Mouse (Mus musculus) cerebellum, postnatal 25 days (tissue): Measurements from ENCODE around the gene Klhdc8b.
A peak's percentile ranks its signal among the peaks of the same experiment; 100 is the strongest.

ENCODE experiments used
- DNase-seq, 2 experiments: peaks; one replicate each; pipeline ENCODE4 v3.0.0; 2021; ENCODE audit warnings: mixed read lengths in 2 of 2

Klhdc8b gene

DNA sequence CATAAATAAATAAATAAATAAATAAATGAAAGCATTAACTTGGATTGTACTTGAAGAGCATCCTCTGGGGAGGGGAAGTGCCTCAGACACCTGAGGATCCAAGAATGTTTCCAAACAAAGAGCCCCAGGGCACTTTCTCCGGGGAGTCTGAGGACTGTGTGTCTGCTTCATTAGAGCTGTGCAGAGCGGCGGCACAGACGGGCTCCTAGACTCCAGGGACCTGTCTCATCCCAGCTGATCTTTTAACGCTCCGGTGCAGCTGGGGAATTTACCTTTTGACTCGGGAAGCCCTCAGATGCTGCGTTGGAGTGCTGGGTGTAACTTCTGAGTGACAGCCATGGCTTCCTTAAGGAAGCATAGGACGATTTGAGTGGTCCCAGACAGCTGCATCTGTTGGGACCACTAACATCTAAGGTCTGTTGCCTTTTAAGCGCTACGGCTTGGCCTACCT, at the start of gene Klhdc8b:
Gene Klhdc8b, minus strand, starts transcription at position 401 of the 451 bp plus-strand sequence.
- no peak for DNase-seq

GRCm38 (mm10) chr9:108508776-108509175, 47.4 kb upstream of the Klhdc8b start:
- no peak for DNase-seq

GRCm38 (mm10) chr9:108507619-108508434, 46.4 kb upstream of the Klhdc8b start, which contains the start of gene Qars:
Gene Qars, plus strand, starts transcription at chr9:108507706.
- peak; percentile 93 to 95 for DNase-seq

DNA sequence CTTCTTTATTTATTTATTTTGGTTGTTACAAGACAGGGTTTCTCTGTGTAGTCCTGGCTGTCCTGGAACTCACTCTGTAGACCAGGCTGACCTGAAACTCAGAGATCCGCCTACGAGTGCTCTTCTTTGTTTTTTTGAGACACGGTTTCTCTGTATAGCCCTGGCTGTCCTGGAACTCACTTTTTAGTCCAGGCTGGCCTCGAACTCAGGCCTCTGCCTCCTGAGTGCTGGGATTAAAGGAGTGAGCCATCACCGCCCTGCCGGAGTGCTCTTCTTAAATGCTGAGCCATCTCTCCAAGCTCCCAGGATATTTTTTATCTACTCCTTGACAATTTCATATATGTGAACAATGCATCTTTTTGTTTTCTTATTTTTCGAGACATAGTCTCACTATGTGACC, 45.5 kb upstream of the Klhdc8b start:
- no peak for DNase-seq

DNA sequence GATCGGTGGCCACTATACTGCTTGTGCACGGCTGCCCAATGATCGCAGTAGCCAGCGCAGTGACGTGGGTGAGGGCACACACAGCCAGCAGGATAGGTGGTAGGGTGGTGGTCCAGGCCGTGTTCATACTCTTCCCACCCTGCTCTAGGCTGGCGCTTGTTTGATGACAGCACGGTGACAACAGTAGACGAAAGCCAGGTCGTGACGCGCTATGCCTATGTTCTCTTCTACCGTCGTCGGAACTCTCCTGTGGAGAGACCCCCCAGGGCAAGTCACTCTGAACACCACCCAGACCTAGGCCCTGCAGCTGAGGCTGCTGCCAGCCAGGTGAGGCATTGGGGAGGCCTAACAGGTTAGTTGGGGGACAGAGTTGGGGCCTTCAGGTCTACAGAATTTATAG, 38.6 kb upstream of the Klhdc8b start:
- no peak for DNase-seq

DNA sequence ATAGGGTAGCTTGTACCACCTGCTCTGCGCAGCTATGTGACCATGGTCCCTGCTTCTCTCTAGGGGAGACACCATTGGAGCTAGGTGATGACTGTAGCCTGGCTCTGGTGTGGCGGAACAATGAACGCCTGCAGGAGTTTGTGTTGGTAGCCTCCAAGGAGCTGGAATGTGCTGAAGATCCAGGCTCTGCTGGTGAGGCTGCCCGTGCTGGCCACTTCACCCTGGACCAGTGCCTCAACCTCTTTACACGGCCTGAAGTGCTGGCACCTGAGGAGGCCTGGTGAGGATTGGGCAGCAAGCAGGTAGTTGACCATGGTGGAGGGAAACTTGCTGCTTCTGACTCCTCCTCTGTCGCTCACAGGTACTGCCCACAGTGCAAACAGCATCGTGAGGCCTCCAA, 37.9 kb upstream of the Klhdc8b start:
- no peak for DNase-seq

DNA sequence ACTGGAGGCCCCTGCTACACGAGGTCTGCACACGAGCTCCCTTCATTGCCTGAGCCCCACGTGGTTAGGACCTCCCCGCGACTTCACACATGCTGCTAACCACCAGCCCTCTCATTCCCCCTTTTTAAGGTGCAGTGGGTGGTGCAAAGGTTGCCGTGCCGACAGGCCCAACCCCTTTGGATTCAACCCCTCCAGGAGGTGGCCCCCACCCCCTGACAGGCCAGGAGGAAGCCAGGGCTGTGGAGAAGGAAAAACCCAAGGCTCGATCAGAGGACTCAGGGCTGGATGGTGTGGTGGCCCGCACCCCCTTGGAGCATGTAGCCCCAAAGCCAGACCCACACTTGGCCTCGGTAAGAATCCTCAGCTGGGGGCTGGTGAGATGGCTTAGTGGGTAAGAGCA, 33.5 kb upstream of the Klhdc8b start:
- no peak for DNase-seq

DNA sequence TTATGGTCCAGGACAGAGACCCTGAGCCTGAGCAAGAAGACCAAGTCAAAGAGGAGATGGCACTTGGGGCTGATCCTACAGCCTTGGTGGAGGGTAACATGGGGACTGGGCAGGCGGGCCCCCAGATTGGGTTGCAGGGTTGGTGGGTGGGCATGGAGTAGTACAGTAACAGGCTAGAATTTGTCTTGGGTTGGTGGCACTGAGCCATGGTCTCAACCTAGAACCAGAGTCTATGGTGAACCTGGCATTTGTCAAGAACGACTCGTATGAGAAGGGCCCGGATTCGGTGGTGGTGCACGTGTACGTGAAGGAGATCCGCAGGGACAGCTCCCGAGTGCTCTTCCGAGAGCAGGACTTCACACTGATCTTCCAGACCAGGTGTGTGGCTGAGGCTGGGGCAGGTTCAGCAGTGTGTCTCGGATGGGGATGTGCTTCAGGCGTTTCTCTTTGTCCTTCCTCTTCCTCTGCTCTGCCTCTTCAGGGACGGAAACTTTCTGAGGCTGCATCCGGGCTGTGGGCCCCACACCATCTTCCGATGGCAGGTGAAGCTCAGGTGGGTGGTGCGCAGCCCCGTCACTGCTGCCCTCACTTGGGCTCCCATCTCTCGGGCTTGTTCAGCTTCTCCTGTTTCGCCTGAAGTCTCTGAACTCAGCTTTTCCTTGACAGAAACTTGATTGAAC, 32.9 kb upstream of the Klhdc8b start:
- DNase-seq, result no peak

GRCm38 (mm10) chr9:108493246-108493645, 31.9 kb upstream of the Klhdc8b start:
- no peak for DNase-seq

- peak in 1 of 2 experiments; percentile 47 for DNase-seq
Measured at GRCm38 (mm10) chr9:108492043-108492750, 30.8 kb upstream of the Klhdc8b start.

- no peak for DNase-seq
Measured at GRCm38 (mm10) chr9:108491286-108491580, 29.9 kb upstream of the Klhdc8b start.

DNA sequence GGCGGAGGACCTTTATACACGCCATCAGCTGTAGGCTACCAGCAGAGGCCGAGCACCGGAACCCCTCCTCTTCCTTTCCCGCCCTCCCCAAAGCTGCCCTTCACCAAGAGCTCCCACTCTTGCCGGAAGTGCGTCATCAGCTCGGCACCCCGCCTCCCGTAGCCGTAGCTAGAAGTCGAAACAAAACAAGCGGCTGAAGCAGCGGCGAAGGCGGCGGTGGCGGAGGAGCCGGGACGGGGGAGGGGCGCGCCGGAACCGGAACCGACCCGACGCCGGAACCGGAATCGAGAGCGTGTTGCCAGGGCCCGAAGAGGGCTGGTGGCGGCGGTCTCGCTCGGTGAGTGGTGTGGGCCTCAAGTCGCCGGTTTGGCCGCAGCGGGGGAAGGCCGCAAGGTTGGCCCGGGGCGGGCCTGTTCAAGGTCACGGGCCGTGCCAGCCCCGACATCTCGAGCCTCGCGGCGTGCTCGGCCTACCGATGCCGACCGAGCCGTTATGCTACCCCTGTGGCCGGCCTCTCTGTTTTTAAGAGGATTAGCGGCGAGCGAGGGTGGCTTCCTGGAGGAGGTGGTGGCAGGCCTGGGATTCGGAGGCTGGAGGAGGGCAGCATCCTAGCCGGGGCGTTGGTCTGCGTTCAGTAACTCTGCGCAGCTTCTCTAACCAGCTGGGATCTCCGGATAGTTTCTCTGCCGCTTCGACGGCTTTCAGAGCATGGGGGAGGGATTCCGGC, 29.3 kb upstream of the Klhdc8b start, which contains the start of gene Usp19:
Gene Usp19, plus strand, starts transcription at position 44 of the 727 bp plus-strand sequence.
- peak; percentile 96 to 97 for DNase-seq

DNA sequence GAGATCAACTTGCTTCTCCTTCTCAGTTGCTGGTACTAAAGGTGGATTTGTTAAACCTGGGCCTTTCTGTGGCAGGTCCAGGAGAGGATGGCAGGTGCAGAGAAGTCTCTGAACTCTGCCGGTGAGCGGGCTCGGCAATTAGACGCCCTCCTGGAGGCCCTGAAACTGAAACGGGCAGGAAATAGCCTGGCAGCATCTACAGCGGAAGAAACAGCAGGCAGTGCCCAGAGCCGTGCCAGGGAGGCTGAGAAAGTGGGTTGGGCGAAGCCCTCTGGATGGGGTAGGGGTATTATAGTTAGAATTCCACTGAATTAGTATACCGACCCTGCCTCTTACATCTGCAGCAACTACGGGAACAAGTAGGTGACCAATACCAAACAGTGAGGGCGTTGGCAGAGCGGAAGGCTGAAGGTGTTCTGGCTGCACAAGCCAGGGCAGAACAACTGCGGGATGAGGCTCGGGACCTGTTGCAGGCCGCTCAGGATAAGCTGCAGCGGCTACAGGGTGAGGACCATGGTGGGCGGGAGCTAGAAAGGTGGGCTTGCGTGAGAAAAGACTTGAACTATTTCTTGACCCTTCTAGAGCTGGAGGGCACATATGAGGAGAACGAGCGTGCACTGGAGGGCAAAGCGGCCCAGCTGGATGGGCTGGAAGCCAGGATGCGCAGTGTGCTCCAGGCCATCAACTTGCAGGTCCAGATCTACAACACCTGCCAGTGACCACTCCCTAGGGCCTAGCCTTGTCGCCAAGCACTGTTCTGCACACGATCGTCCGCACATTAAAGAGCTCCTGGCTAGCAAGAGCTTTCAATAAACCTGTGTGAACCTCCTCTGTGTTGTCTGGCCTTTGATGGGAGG, 28.5 kb upstream of the Klhdc8b start:
- DNase-seq, result peak in 1 of 2 experiments; percentile 52

DNA sequence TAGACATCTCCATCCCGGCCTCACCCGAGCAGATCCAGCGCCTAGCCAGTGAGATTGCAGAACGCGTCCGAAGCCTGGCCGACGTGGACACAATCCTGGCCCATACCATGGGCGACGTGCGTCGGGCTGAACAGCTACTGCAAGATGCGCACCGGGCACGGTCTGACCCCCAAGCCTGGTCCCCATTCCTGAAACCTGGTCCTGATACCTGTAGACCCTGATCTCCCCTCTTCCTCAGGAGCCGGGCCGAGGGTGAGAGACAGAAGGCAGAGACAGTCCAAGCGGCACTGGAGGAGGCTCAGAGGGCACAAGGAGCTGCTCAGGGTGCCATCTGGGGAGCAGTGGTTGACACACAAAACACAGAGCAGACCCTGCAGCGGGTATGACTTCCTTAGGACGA, 27.8 kb upstream of the Klhdc8b start:
- DNase-seq, result no peak

DNA sequence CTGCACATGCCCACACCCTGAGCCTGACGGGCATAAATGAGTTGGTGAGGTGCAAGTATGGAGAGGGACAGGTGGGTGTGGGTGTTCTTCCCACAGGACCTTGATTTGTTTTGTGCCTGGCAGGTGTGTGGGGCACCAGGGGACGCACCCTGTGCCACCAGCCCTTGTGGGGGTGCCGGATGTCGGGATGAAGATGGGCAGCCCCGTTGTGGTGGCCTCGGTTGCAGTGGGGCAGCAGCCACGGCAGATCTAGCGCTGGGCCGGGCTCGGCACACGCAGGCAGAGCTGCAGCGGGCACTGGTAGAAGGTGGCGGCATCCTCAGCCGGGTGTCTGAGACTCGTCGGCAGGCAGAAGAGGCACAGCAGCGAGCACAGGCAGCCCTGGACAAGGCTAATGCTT, 27.0 kb upstream of the Klhdc8b start:
- no peak for DNase-seq

DNA sequence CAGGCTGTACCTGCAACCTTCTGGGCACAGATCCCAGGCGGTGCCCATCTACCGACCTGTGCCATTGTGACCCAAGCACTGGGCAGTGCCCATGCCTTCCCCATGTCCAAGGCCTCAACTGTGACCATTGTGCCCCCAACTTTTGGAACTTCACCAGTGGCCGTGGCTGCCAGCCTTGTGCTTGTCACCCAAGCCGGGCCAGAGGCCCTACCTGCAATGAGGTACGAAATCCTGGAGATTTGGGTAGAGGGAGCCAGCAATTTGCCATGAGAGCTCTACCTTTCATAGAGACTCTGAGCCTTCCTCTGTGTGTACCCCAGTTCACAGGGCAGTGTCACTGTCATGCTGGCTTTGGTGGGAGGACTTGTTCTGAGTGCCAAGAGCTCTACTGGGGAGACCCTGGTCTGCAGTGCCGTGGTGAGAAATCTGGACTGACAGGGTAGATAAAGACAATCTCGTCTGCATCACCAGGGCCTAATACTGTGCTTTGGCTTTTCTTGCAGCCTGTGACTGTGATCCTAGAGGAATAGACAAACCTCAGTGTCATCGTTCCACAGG, 25.7 kb upstream of the Klhdc8b start:
- DNase-seq, result peak in 1 of 2 experiments; percentile 12

DNA sequence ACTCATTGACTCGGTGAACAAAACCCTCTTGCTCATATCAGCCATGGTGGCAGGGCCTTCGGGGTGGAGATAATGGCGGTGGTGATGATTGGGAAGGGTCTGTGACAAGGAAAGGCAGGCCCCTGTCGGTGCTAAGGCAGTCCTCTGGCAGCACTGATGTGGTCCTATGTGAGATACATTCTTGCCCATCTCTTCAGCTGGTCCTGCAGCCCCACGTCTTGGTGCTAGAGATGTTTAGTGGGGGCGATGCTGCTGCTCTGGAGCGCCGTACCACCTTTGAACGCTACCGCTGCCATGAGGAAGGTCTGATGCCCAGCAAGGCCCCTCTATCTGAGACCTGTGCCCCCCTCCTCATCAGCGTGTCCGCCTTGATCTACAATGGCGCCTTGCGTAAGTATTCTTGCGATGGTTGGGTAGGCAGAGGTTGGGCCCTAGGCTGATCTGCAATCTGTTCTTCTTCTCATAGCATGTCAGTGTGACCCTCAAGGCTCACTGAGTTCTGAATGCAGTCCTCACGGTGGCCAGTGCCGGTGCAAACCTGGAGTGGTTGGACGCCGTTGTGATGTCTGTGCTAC, 24.0 kb upstream of the Klhdc8b start:
- DNase-seq, result peak in 1 of 2 experiments; percentile 3

GRCm38 (mm10) chr9:108484021-108484420, 22.6 kb upstream of the Klhdc8b start:
- DNase-seq, result peak in 1 of 2 experiments; percentile 5

- no peak for DNase-seq
Measured at GRCm38 (mm10) chr9:108483051-108483790, 21.8 kb upstream of the Klhdc8b start.

DNA sequence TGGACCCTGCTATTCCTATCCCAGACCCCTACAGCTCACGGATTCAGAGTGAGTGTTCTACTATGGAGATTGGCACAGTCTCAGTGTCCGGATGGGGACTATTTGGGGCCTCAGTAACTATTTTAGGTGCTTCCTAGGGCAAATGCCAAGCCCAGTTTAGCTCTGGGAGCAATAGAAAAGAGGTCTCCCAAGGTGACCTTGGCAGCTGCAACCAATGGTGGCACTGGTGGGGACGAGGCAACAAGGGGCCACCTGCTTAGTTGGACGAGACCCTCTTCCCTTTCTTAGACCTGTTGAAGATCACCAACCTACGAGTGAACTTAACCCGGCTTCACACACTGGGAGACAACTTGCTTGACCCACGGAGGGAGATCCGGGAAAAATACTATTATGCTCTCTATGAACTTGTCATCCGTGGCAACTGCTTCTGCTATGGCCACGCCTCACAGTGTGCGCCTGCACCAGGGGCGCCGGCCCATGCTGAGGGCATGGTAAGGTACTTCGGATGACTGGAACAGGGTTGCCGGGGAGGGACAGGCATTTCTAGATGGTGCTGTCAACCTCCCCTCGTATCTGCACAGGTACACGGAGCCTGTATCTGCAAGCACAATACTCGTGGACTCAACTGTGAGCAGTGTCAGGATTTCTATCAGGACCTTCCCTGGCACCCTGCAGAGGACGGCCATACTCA, 20.3 kb upstream of the Klhdc8b start:
- no peak for DNase-seq
